Mouse (Mus musculus) liver, postnatal 0 days (tissue): ENCODE measurements around the gene Lrig3. TPM values are rescaled to one million over a fixed set of nuclear protein-coding genes. Genes with fewer than 3 reads are reported as not detected.

Source experiments
- ATAC-seq: fragments of 200-750 bp; cut with Nextera tagmentation; 2 replicates; pipeline ENCODE4 v1.8.0; 2017; ENCODE audit warnings: mild to moderate bottlenecking, moderate library complexity
- DNase-seq: peaks from one replicate; pipeline ENCODE4 v3.0.0-alpha.2; 2016
- H3K27ac ChIP-seq: fragments of 300-500 bp; sonication (generic); 2 replicates; pipeline ENCODE4 v1.5.1; 2014; ENCODE audit warnings: antibody characterized with exemption, moderate library complexity, mild to moderate bottlenecking, low read depth
- H3K27me3 ChIP-seq: fragments of 300-500 bp; sonication (generic); 2 replicates; pipeline ENCODE4 v1.6.1; 2014; ENCODE audit warnings: low read length, control low read depth, mixed read lengths; ENCODE audit not compliant: insufficient read depth
- H3K36me3 ChIP-seq: fragments of 300-500 bp; sonication (generic); replicated peaks from 2 replicates; pipeline ENCODE4 v1.6.1; 2014; ENCODE audit warnings: mild to moderate bottlenecking, control low read depth, low read length, moderate library complexity, mixed read lengths; ENCODE audit not compliant: insufficient read depth
- H3K4me1 ChIP-seq: fragments of 300-500 bp; sonication (generic); 2 replicates; pipeline ENCODE4 v1.6.1; 2014; ENCODE audit warnings: antibody characterized with exemption, mild to moderate bottlenecking, control low read depth; ENCODE audit not compliant: insufficient read depth
- H3K4me2 ChIP-seq: fragments of 300-500 bp; sonication (generic); 2 replicates; pipeline ENCODE4 v1.6.1; 2014; ENCODE audit warnings: low read depth, mild to moderate bottlenecking, low read length, moderate library complexity, mixed read lengths
- H3K4me3 ChIP-seq: fragments of 300-500 bp; sonication (generic); 2 replicates; pipeline ENCODE4 v1.5.1; 2014; ENCODE audit warnings: low read depth, low read length
- H3K9ac ChIP-seq: fragments of 300-500 bp; sonication (generic); replicated peaks from 2 replicates; pipeline ENCODE4 v1.6.1; 2014; ENCODE audit warnings: mild to moderate bottlenecking, moderate library complexity
- H3K9me3 ChIP-seq: fragments of 300-500 bp; sonication (generic); 2 replicates; pipeline ENCODE4 v1.6.1; 2016; ENCODE audit warnings: mild to moderate bottlenecking, control low read depth, low read length, mixed read lengths
- CTCF ChIP-seq: sonication (generic); IDR thresholded peaks from 2 replicates; pipeline ENCODE4 v1.5.1; 2016; ENCODE audit warnings: antibody characterized with exemption, low read depth
- EP300 ChIP-seq: IDR thresholded peaks from 2 replicates; pipeline ENCODE4 v1.6.1; 2016; ENCODE audit warnings: antibody characterized with exemption, low read depth, mild to moderate bottlenecking
- WGBS: fragments of 180-500 bp; shearing (Covaris S2); extraction: QIAGEN DNeasy Blood & Tissue Kit; methylation state at CpG from one replicate; pipeline ENCODE4 v1.1.7; 2014; ENCODE audit not compliant: insufficient replicate concordance; 5-methylcytosine and 5-hydroxymethylcytosine counted together
- polyA plus RNA-seq: library from polyadenylated mRNA; unstranded; fragments of >200 nt; fragmentation: Nextera tagmentation; extraction: Ambion mirVana; gene quantifications from 2 replicates; pipeline ENCODE4 v1.2.1, GENCODE M21; 2015

Lrig3 gene
- polyA plus RNA-seq, 1 experiment from 2014 or later = 0.94 TPM

GRCm38 (mm10) chr10:126002818-126003506 is 37.0 kb downstream of the Lrig3 start:
- no peak for ATAC-seq
- peaks cover 15% of the 10 kb centered on the region for H3K36me3 ChIP-seq
- H3K4me3 ChIP-seq = no peak overlapping the region
- no peak for TF ChIP-seq EP300
- no peak for TF ChIP-seq CTCF
- WGBS = 68% methylated on average over 18 of the region's 18 CpGs
- 0 out of 2 replicates have a peak, but pooled peaks cover 2% of the 10 kb centered on the region for H3K4me1 ChIP-seq
- no peak overlapping the region for H3K9ac ChIP-seq
- no peak overlapping the region for H3K4me2 ChIP-seq
- no peaks in the 10 kb centered on the region for H3K27me3 ChIP-seq
- H3K27ac ChIP-seq = no peak overlapping the region
- H3K9me3 ChIP-seq = no peaks in the 10 kb centered on the region
- DNase-seq = no peak

GRCm38 (mm10) chr10:126003857-126004256 is 37.9 kb downstream of the Lrig3 start:
- ATAC-seq (no peak), DNase-seq (no peak)
- Histone ChIP-seq H3K27me3 (no peaks in the 10 kb centered on the region), H3K27ac (no peak overlapping the region), H3K4me1 (0 out of 2 replicates have a peak, but pooled peaks cover 2% of the 10 kb centered on the region), H3K9me3 (no peaks in the 10 kb centered on the region), H3K36me3 (peaks cover 12% of the 10 kb centered on the region), H3K4me3 (no peak overlapping the region), H3K9ac (no peak overlapping the region), H3K4me2 (no peak overlapping the region)
- WGBS = 52% methylated on average over 1 of the region's 1 CpGs
- no peak for TF ChIP-seq CTCF
- TF ChIP-seq EP300 = no peak

- TF ChIP-seq CTCF (no peak), EP300 (no peak)
- no peak overlapping the region for H3K27ac ChIP-seq
- DNase-seq (no peak), ATAC-seq (no peak)
- H3K27me3 ChIP-seq = no peaks in the 10 kb centered on the region
- no peak overlapping the region for H3K4me2 ChIP-seq
- H3K9me3 ChIP-seq = no peaks in the 10 kb centered on the region
- 60% methylated on average over 11 of the region's 11 CpGs for WGBS
- no peak overlapping the region for H3K4me3 ChIP-seq
- H3K4me1 ChIP-seq = no peaks in the 10 kb centered on the region
- no peak overlapping the region for H3K9ac ChIP-seq
- peaks cover 28% of the 10 kb centered on the region for H3K36me3 ChIP-seq
These were observed 47.7 kb downstream of the Lrig3 start for GRCm38 (mm10) chr10:126013667-126014066.

GRCm38 (mm10) chr10:126014673-126015072 is 48.7 kb downstream of the Lrig3 start:
- no peaks in the 10 kb centered on the region for H3K9me3 ChIP-seq
- H3K27ac ChIP-seq = no peak overlapping the region
- H3K4me2 ChIP-seq = no peak overlapping the region
- H3K36me3 ChIP-seq = peaks cover 21% of the 10 kb centered on the region
- TF ChIP-seq CTCF (no peak), EP300 (no peak)
- no peak for ATAC-seq
- H3K4me1 ChIP-seq = no peaks in the 10 kb centered on the region
- H3K9ac ChIP-seq = no peak overlapping the region
- no peak overlapping the region for H3K4me3 ChIP-seq
- DNase-seq = no peak
- WGBS = 87% methylated on average over 8 of the region's 8 CpGs
- no peaks in the 10 kb centered on the region for H3K27me3 ChIP-seq

- Histone ChIP-seq H3K9ac (no peak overlapping the region), H3K4me1 (no peaks in the 10 kb centered on the region), H3K4me3 (no peak overlapping the region), H3K9me3 (no peaks in the 10 kb centered on the region), H3K27ac (no peak overlapping the region), H3K36me3 (peaks cover 18% of the 10 kb centered on the region), H3K4me2 (no peak overlapping the region), H3K27me3 (no peaks in the 10 kb centered on the region)
- 83% methylated on average over 6 of the region's 6 CpGs for WGBS
- TF ChIP-seq EP300 (no peak), CTCF (no peak)
- ATAC-seq = no peak
- no peak for DNase-seq
These were observed 49.7 kb downstream of the Lrig3 start for GRCm38 (mm10) chr10:126015644-126016043.

- ATAC-seq (peak; percentile 69), DNase-seq (no peak)
- H3K9me3 ChIP-seq = no peaks in the 10 kb centered on the region
- H3K27ac ChIP-seq = no peak overlapping the region
- H3K27me3 ChIP-seq = no peaks in the 10 kb centered on the region
- WGBS = 67% methylated on average over 15 of the region's 15 CpGs
- TF ChIP-seq CTCF (no peak), EP300 (no peak)
- H3K36me3 ChIP-seq = peaks cover 9% of the 10 kb centered on the region
- no peak overlapping the region for H3K4me3 ChIP-seq
- no peaks in the 10 kb centered on the region for H3K4me1 ChIP-seq
- H3K9ac ChIP-seq = no peak overlapping the region
- H3K4me2 ChIP-seq = peak overlapping the region; percentile 43
These were observed 53.5 kb downstream of the Lrig3 start for GRCm38 (mm10) chr10:126019350-126019991.
